Comparison of ENCODE assay signal across 31 mouse cellular contexts in genomic region chr16:82815255-82815654, GRCm38 (mm10). TPM values are rescaled to one million over a fixed set of nuclear protein-coding genes. Genes with fewer than 3 reads are reported as not detected.
DNase-seq lines count a peak whose midpoint lies in the region; ATAC-seq lines count a peak whose summit lies in the region.
"Had no signal": no experiment of that assay in that cellular context is flagged by ENCODE, and none has a peak within 500 bp of the region (broad histone marks: within the 10 kb centered on the region; RNA-seq: fewer than 3 reads in every experiment).

No protein-coding gene starts in this region.

- no peak overlapping the region for H3K9ac ChIP-seq in embryonic facial prominence, embryonic 11.5 days (replicated peaks; ENCODE audit: low read length)
- no peak overlapping the region for H3K9ac ChIP-seq in midbrain, embryonic 14.5 days (replicated peaks; ENCODE audit: low read length)
- H3K9ac ChIP-seq in midbrain, embryonic 11.5 days (ENCODE audit: low read length): no peak overlapping the region
- no peak overlapping the region for H3K9ac ChIP-seq in hindbrain, embryonic 14.5 days
- H3K9ac ChIP-seq: embryonic facial prominence, embryonic 13.5 days; forebrain, embryonic 13.5 days; hindbrain, embryonic 12.5 days had no signal

- H3K9me3 ChIP-seq in embryonic facial prominence, embryonic 11.5 days (replicated peaks; ENCODE audit: control insufficient read depth, low read length): no peaks in the 10 kb centered on the region
- no peaks in the 10 kb centered on the region for H3K9me3 ChIP-seq in embryonic facial prominence, embryonic 10.5 days
- no peaks in the 10 kb centered on the region for H3K9me3 ChIP-seq in midbrain, embryonic 14.5 days (ENCODE audit: control insufficient read depth, low read length)
- no peaks in the 10 kb centered on the region for H3K9me3 ChIP-seq in midbrain, embryonic 11.5 days (ENCODE audit: control insufficient read depth, low read length)
- H3K9me3 ChIP-seq in hindbrain, embryonic 14.5 days (ENCODE audit: control insufficient read depth, low read length): no peaks in the 10 kb centered on the region
- H3K9me3 ChIP-seq: embryonic facial prominence, embryonic 13.5 days; forebrain, embryonic 13.5 days; hindbrain, embryonic 12.5 days had no signal

- H3K27me3 ChIP-seq in embryonic facial prominence, embryonic 11.5 days (ENCODE audit: control insufficient read depth, insufficient read depth, low read length): no peaks in the 10 kb centered on the region
- no peaks in the 10 kb centered on the region for H3K27me3 ChIP-seq in embryonic facial prominence, embryonic 10.5 days (replicated peaks; ENCODE audit: low read depth, poor library complexity, severe bottlenecking)
- H3K27me3 ChIP-seq in midbrain, embryonic 14.5 days (ENCODE audit: control insufficient read depth, insufficient read depth, low read length): no peaks in the 10 kb centered on the region
- no peaks in the 10 kb centered on the region for H3K27me3 ChIP-seq in midbrain, embryonic 11.5 days (ENCODE audit: control insufficient read depth, insufficient read depth, low read length)
- H3K27me3 ChIP-seq in hindbrain, embryonic 14.5 days (ENCODE audit: control insufficient read depth, insufficient read depth, low read length): no peaks in the 10 kb centered on the region
- H3K27me3 ChIP-seq: embryonic facial prominence, embryonic 13.5 days; forebrain, embryonic 13.5 days; hindbrain, embryonic 12.5 days had no signal

- H3K27ac ChIP-seq in embryonic facial prominence, embryonic 11.5 days (replicated peaks; ENCODE audit: low read depth, low read length): no peak overlapping the region
- H3K27ac ChIP-seq in embryonic facial prominence, embryonic 10.5 days (replicated peaks): no peak overlapping the region
- H3K27ac ChIP-seq in midbrain, embryonic 14.5 days (replicated peaks; ENCODE audit: low read depth, low read length): no peak overlapping the region
- no peak overlapping the region for H3K27ac ChIP-seq in midbrain, embryonic 11.5 days (ENCODE audit: low read depth, low read length)
- no peak overlapping the region for H3K27ac ChIP-seq in hindbrain, embryonic 14.5 days
- H3K27ac ChIP-seq: embryonic facial prominence, embryonic 13.5 days; forebrain, embryonic 13.5 days; gastrocnemius, adult 2 months; hindbrain, embryonic 12.5 days had no signal

- no peak overlapping the region for H3K4me3 ChIP-seq in embryonic facial prominence, embryonic 11.5 days (ENCODE audit: low read depth, low read length)
- H3K4me3 ChIP-seq in embryonic facial prominence, embryonic 10.5 days: no peak overlapping the region
- no peak overlapping the region for H3K4me3 ChIP-seq in midbrain, embryonic 14.5 days (replicated peaks; ENCODE audit: low read depth, low read length)
- no peak overlapping the region for H3K4me3 ChIP-seq in midbrain, embryonic 11.5 days (ENCODE audit: low read depth, low read length)
- no peak overlapping the region for H3K4me3 ChIP-seq in hindbrain, embryonic 14.5 days (replicated peaks; ENCODE audit: low read length)
- H3K4me3 ChIP-seq: embryonic facial prominence, embryonic 13.5 days; erythroblast, embryonic 14.5 days; forebrain, embryonic 13.5 days; gastrocnemius, adult 2 months; hindbrain, embryonic 12.5 days had no signal

- H3K4me2 ChIP-seq in embryonic facial prominence, embryonic 11.5 days (ENCODE audit: low read depth, low read length): no peak overlapping the region
- no peak overlapping the region for H3K4me2 ChIP-seq in midbrain, embryonic 14.5 days (ENCODE audit: low read length)
- H3K4me2 ChIP-seq in midbrain, embryonic 11.5 days: no peak overlapping the region
- H3K4me2 ChIP-seq in hindbrain, embryonic 14.5 days (replicated peaks): no peak overlapping the region
- H3K4me2 ChIP-seq: embryonic facial prominence, embryonic 13.5 days; forebrain, embryonic 13.5 days; heart, embryonic 11.5 days; hindbrain, embryonic 12.5 days had no signal

- H3K4me1 ChIP-seq in embryonic facial prominence, embryonic 11.5 days (ENCODE audit: control insufficient read depth, insufficient read depth, low read length): no peaks in the 10 kb centered on the region
- no peaks in the 10 kb centered on the region for H3K4me1 ChIP-seq in embryonic facial prominence, embryonic 10.5 days
- no peaks in the 10 kb centered on the region for H3K4me1 ChIP-seq in midbrain, embryonic 14.5 days (ENCODE audit: control insufficient read depth, insufficient read depth, low read length)
- H3K4me1 ChIP-seq in midbrain, embryonic 11.5 days (ENCODE audit: control insufficient read depth, insufficient read depth, low read length): no peaks in the 10 kb centered on the region
- no peaks in the 10 kb centered on the region for H3K4me1 ChIP-seq in hindbrain, embryonic 14.5 days (replicated peaks; ENCODE audit: control insufficient read depth, insufficient read depth, low read length)
- H3K4me1 ChIP-seq: embryonic facial prominence, embryonic 13.5 days; forebrain, embryonic 13.5 days; hindbrain, embryonic 12.5 days had no signal

- DNase-seq in embryonic facial prominence, embryonic 11.5 days (ENCODE audit: low spot score): peak; percentile 3
- no peak for DNase-seq in embryonic facial prominence, embryonic 10.5 days (ENCODE audit: low spot score)
- DNase-seq in midbrain, embryonic 14.5 days: peak; percentile 40
- DNase-seq in midbrain, embryonic 11.5 days (ENCODE audit: low spot score, missing footprints): no peak
- DNase-seq in forelimb bud, embryonic 11.5 days (ENCODE audit: low read depth, low spot score): peak; percentile 66
- DNase-seq in hindlimb bud, embryonic 11.5 days (ENCODE audit: extremely low spot score, low read depth, low spot score): peak; percentile 30
- DNase-seq in hindbrain, embryonic 14.5 days (ENCODE audit: low spot score): no peak
- DNase-seq: adrenal gland, adult 2 months; adrenal gland, postnatal 14 days; cerebellum, adult 11 months; cerebellum, adult 2 months; cerebellum, adult 9-11 months; cerebellum, postnatal 36 days; gastrocnemius, adult 2 months; gastrocnemius, postnatal 14 days; heart, adult 11 months had no signal

- ATAC-seq in embryonic facial prominence, embryonic 11.5 days (replicated peaks; ENCODE audit: insufficient number of reproducible peaks, low FRiP score, low TSS enrichment, low read depth): no peak
- ATAC-seq in midbrain, embryonic 14.5 days (ENCODE audit: low FRiP score, low TSS enrichment): no peak
- ATAC-seq in midbrain, embryonic 11.5 days (ENCODE audit: low FRiP score): no peak
- ATAC-seq in hindbrain, embryonic 14.5 days (ENCODE audit: low FRiP score): no peak
- ATAC-seq: CD4-positive, CD25-positive, alpha-beta regulatory T cell, adult 4 months; forebrain, embryonic 13.5 days; forebrain, embryonic 16.5 days; hindbrain, embryonic 16.5 days; inflammation-experienced regulatory T-cells, adult 6 months; intestine, embryonic 16.5 days had no signal

- H3K36me3 ChIP-seq in embryonic facial prominence, embryonic 11.5 days (replicated peaks; ENCODE audit: control insufficient read depth, insufficient read depth, low read depth, low read length): no peaks in the 10 kb centered on the region
- H3K36me3 ChIP-seq in embryonic facial prominence, embryonic 10.5 days (replicated peaks): no peaks in the 10 kb centered on the region
- no peaks in the 10 kb centered on the region for H3K36me3 ChIP-seq in midbrain, embryonic 14.5 days (ENCODE audit: control insufficient read depth, insufficient read depth, low read length)
- no peaks in the 10 kb centered on the region for H3K36me3 ChIP-seq in midbrain, embryonic 11.5 days (ENCODE audit: control insufficient read depth, insufficient read depth, low read length)
- no peaks in the 10 kb centered on the region for H3K36me3 ChIP-seq in hindbrain, embryonic 14.5 days (replicated peaks; ENCODE audit: control insufficient read depth, insufficient read depth)
- H3K36me3 ChIP-seq: embryonic facial prominence, embryonic 13.5 days; hindbrain, embryonic 12.5 days had no signal

RNA-seq across cellular contexts. Expression of gene Gm21833, which starts 12.9 kb away (rescaled TPM):
- not detected in 2 replicates for polyA plus RNA-seq in embryonic facial prominence, embryonic 11.5 days (2014; fragmentation: Nextera tagmentation; extraction: Ambion mirVana)
- polyA plus RNA-seq in embryonic facial prominence, embryonic 10.5 days (2016; fragmentation: Nextera tagmentation; extraction: Ambion mirVana): not detected in 2 replicates
- polyA plus RNA-seq in midbrain, embryonic 14.5 days (2014; fragmentation: Nextera tagmentation; extraction: Ambion mirVana): not detected in 2 replicates
- not detected in 2 replicates for polyA plus RNA-seq in midbrain, embryonic 11.5 days (2014; fragmentation: Nextera tagmentation; extraction: Ambion mirVana)
- polyA plus RNA-seq in hindbrain, embryonic 14.5 days (2014; fragmentation: Nextera tagmentation; extraction: Ambion mirVana): not detected in 2 replicates
- polyA plus RNA-seq: adrenal gland, adult 2 months; C2C12; cerebellum, adult 2 months; cortical plate, adult 2 months; embryonic facial prominence, embryonic 13.5 days; erythroblast, embryonic 14.5 days; forebrain, embryonic 13.5 days; forebrain, embryonic 16.5 days; frontal cortex, adult 2 months; heart, embryonic 11.5 days; heart, embryonic 14.5 days; heart, postnatal 0 days; hindbrain, embryonic 12.5 days; hindbrain, embryonic 16.5 days; inflammation-experienced regulatory T-cells, adult 6 months; intestine, embryonic 16.5 days had no signal

Comparison
In these comparisons a context has a peak if more than half of its experiments do, and no peak if none do; other contexts are left out.
1. DNase-seq: peak in embryonic facial prominence, embryonic 11.5 days (single experiment), midbrain, embryonic 14.5 days (single experiment), forelimb bud, embryonic 11.5 days (single experiment) and hindlimb bud, embryonic 11.5 days (single experiment); none in embryonic facial prominence, embryonic 10.5 days (single experiment), midbrain, embryonic 11.5 days (single experiment) and hindbrain, embryonic 14.5 days (single experiment).